Mouse (Mus musculus): ENCODE results near the gene Hmga1b.
A peak's percentile ranks its signal among the peaks of the same experiment; 100 is the strongest.
"Not testable (repeated sequence)": the region's sequence is repeated elsewhere in the genome, so short reads cannot be mapped to it uniquely, and the experiment has no call there.

Hmga1b gene

GRCm38 (mm10) chr11:120731858-120732680 is 30.5 kb upstream of the Hmga1b start, which contains the start of gene Cbr2:
Gene Cbr2, minus strand, starts transcription at chr11:120732114.
- peak in 1 of 2 experiments; percentile 60 for DNase-seq (ENCODE audit: low spot score in 2 of 2)

GRCm38 (mm10) chr11:120733521-120733920 is 29.1 kb upstream of the Hmga1b start:
- DNase-seq (ENCODE audit: low spot score in 2 of 2) = peak; percentile 41 to 66

- DNase-seq (ENCODE audit: low spot score in 2 of 2) = no peak
Observed at GRCm38 (mm10) chr11:120736424-120736823, 26.2 kb upstream of the Hmga1b start.

DNA sequence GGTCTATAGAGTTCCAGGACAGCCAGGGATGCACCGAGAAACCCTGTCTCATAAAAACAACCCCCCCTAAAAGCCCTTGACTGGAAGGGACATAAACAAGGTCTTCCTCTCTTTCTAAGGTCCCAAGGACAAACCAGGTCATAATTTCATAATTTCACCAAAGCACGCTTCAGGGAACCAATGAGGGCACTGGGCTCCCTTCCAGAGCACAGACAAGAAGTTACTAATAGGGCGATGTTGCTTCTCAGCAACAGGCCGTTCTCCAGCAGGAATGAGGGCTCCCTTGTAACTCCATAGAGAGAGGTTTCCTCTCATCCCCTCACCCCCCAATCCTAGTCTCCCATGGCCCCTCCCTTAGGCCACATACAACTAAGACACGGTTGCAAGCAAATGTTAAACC is 21.6 kb upstream of the Hmga1b start:
- no peak for DNase-seq (ENCODE audit: low spot score in 2 of 2)

DNA sequence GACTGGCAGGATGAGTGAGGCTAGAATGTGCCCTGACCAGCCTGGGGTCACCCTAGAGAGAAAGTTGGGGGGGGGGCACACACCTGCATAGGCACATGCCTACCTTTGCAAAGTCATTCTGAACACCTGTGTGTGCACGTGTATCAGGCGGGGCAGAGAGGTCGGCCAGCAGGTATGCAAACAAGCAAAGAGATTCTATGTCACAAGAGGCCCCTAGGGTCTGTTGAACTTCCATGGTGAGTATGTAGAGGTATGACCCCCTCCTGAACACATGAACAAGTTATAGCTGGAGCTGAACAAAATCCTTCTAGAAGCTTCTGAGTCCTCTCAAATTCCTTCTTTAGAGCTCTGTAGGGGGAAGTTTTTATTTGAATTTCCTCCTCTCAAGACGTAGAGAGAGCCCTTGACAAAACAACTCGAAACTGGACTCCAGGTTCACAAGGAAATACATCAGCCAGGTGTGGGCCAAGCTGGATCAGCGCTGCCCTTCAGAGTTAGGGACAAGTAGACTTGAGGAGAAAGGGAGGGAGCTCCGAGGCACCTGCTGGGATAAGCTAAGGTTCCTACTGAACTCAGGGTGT is 18.4 kb upstream of the Hmga1b start:
- DNase-seq (ENCODE audit: low spot score in 2 of 2) = no peak

- DNase-seq (ENCODE audit: low spot score in 2 of 2) = peak; percentile 28 to 68
Observed at GRCm38 (mm10) chr11:120747974-120748373, 14.6 kb upstream of the Hmga1b start.

- DNase-seq (ENCODE audit: low spot score in 2 of 2) = peak in 1 of 2 experiments; percentile 39
Observed at GRCm38 (mm10) chr11:120749430-120749829, 13.2 kb upstream of the Hmga1b start.

GRCm38 (mm10) chr11:120751606-120752005 is 11.0 kb upstream of the Hmga1b start:
- DNase-seq (ENCODE audit: low spot score in 2 of 2) = no peak

DNA sequence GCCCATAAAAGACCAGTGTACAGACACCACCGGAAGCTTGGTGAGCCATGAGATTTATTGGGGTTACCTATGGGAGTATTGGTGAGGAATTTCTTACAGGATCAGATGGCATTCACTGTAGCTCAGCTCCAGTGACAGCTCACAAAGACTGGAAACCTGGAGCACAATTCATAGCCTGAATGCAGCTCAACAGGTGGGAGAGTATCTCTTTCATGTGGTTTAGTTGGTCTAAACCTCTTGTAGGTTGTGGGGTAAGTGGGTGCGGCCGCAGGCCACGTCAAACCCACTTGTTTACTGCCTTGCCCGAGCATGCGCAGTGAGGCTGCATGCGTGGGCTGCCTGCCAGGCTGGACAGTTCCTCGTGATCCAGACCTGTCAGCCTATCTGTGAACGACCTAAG is 2.4 kb upstream of the Hmga1b start:
- no peak for DNase-seq (ENCODE audit: low spot score in 2 of 2)

DNA sequence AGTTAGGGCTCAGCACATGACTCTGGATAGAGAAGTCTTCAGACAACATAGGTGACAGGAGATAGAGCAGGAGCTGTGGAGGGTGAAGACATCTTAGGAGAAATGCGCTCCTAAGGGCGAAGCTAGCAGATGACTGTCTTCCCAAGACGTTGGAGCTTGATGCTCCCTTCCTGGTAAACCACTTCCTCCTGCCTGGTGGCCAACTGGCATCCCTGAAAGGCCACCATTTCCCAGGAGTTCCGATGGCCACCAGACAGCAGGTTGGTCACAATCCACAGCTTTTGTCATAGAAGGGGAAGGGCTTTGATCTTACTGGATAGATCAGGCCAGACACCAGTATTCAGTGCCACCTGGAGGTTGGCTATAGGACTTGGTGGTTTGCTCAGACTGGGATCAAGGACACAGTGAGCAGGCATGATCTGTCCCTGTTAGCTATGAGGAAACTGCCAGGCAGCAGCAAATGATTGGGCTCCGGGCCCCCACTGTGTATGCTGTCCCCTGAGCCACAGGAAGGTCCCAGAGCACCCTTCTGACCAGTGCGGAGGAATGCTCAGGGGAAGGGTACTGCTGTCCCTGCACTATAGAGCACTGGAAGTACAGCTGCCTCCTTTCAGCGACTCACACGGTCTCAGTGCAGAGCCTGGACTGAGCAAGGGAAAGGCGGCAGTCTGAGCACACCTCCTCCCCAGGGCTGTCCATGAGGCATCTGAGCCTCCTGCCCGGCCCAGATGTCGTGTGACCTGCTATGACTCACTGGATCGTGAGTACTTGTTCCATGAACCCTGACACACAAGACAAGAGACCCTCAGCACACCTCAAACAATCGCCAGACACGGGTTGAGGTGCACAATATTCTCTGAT is 553 bp upstream of the Hmga1b start:
- DNase-seq (ENCODE audit: low spot score in 2 of 2) = no peak

- not testable (repeated sequence) for DNase-seq (ENCODE audit: low spot score in 2 of 2)
Observed at GRCm38 (mm10) chr11:120763121-120763999, 766 bp downstream of the Hmga1b start.

GRCm38 (mm10) chr11:120767023-120767422 is 4.4 kb downstream of the Hmga1b start:
- DNase-seq (ENCODE audit: low spot score in 2 of 2) = not testable (repeated sequence)

GRCm38 (mm10) chr11:120768206-120768605 is 5.6 kb downstream of the Hmga1b start:
- no peak for DNase-seq (ENCODE audit: low spot score in 2 of 2)

DNA sequence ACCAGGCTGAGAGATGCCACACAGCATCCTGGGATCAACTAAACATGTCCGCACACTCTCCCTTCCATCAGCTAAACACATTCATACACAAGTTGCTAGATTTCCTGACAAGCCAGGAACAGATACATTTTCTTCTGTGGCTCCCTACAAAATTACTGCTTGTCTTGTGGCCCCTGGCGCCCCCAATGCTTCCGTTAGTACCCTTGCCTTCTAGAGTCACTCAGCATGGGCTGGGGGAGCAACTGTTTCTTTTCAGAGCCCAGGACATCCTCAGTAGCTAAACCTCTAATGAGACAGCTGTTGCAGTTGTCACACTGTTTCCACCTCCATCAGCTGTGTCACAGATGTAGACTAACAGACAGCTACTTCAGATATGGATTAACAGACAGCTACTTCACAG is 10.2 kb downstream of the Hmga1b start:
- DNase-seq (ENCODE audit: low spot score in 2 of 2) = no peak

GRCm38 (mm10) chr11:120773463-120774190 is 11.0 kb downstream of the Hmga1b start:
- DNase-seq (ENCODE audit: low spot score in 2 of 2) = no peak

DNA sequence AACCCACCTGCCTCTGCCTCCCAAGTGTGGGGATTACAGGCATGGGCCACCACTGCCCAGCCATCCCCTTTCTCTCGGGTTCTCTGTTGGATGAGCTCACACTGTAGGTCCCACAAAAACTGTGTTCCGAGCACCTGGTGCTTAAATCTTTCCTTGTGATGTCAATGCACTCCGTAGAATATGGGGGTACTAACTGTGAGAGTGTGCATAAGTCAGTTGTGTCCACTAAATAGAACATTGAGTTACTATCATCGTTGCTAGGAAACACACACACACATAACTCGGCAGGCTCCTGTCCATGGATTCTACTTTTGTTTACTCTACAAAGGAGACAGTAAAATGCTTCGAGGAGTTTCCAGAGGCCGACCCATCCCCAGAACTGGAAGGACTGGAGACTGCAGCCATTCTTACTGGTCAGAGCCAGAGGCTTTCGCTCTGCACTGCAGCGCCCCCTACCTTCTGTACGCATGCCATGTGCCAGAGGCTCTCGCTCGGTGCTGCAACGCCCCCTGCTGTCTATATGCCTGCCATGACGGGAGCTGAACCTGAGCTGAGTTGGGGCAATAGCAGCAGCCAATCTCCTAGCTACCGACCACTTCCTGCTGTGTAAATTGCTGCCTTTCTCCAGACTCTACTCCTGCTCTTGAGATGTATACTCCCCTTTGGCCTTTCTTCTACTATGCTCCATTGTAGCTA is 13.3 kb downstream of the Hmga1b start:
- peak; percentile 74 to 91 for DNase-seq (ENCODE audit: low spot score in 2 of 2)

DNA sequence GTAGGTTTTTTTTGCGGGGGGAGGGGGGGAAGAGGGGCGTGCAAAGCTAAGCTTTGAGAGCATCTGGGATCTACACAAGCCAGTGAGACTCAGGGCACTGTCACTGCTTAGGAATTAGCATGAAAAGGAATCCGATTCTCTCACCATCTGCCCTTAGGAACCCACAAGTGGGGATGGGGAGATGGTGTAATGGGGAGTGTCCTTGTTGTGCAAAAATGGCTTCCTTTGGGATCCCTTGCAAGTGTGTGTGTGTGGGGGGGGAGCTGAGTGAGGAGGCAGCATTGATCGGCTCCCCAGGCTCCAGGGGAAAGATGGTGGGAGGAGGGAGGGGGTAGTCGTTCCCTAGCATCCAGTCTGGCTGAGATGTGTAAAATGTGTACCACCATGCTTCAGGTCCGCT is 14.5 kb downstream of the Hmga1b start:
- DNase-seq (ENCODE audit: low spot score in 2 of 2) = no peak

DNA sequence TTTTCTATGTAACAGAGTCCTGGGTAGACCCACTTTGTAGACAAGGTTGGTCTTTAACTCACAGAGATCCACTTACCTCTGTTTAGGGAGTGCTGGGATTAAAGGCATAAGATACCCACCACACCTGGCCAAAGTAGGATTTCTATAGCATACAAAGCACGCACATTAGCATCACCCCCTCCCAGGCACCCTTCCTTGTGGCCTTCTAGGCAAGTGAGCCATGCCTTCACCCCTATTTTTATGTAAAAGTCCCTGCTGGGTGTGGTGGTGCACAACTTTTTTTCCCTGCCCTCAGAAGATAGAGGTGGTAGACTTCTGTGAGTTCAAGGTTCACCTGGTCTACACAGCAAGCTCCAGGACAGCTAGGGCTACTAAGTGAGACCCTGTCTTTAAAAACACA is 17.3 kb downstream of the Hmga1b start:
- no peak for DNase-seq (ENCODE audit: low spot score in 2 of 2)

- DNase-seq (ENCODE audit: low spot score in 2 of 2) = not testable (repeated sequence)
Observed at GRCm38 (mm10) chr11:120781361-120781760, 18.8 kb downstream of the Hmga1b start.

Measured in heart, adult 9 months (tissue).